Mouse (Mus musculus): Measurements from ENCODE around the gene Popdc2.

DNA sequence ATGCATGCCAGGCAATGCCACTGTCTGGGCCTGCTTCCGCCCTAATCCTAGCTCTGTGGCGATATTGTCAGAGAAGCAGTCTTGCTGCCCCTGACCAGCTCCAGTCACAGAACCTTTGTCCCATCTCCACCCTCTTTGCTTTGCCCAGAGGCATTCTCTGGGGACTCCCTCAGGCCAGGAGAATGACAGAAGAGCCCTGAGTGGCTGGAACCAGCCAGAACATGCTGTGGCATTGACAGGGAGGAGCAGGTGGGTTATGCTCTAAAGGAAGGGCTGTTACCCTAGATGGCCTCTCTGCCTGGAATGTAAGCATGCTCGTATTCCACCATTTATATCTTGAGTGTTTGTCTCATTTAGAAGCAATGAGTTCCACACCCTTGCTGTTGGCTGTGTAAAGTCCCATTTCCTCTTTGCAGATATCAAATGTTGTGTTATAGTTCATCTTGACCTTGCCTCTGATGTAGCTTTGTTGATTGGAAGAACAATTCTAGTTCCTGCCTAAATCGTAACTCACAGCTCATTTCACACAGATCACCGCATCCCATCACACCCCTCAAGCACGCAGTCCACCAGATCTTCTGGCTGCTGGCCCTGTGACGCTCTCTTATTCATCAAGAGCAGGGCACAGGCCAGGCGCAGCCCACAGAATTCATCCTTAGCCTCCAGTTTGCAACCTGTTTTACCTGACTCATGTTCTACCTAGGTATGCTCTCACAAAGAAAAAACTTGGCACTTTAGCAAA is 8.8 kb downstream of the Popdc2 start:
- TF ChIP-seq POLR2A (IDR thresholded peaks at IDR 0.05; ENCODE audit: extremely low read depth, insufficient read depth, low read length): no peak
- no peak for TF ChIP-seq CTCF (IDR thresholded peaks at IDR 0.05; ENCODE audit: extremely low read depth, insufficient read depth, low read length)
